Mouse (Mus musculus): ENCODE measurements around the gene Lhb.

DNA sequence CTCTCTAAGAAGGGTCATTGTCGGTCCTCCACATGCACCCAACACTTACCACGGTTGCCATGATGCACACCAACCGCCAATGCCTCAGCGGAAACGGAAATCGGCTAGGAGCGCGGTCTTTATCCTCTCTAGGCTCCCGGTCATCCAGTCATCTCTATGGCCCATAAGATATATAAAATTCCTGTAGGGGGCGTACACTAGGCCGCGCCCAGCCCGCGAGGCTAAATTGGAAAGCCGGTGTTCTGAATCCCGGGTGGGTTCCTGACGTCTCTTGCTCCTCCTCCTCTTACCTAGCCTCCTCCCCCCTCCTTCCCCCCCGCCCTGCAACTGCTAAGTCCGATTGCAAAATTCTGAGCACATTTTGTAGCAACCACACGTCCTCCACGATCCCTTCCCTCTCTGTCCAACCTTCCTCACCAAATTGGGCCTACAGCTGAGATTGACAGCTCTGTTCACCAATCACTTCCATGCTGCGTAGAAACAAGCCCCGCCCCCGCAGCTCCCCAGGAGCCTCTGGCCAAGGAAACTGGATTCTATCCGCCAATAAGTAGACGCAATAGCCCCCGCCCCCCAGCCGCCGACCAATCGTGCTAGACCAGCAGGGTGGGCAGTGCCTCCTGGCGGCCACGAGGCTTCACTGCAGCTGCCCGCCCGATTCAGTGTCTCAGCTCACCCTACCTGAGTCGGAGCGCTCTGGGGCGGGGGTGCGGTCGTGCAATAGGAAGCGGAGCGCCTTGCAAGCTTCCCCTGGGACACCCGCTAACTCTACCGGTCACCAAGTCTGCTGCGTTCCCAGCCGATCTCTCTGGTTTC lies 13.8 kb downstream of the Lhb start, which contains the start of gene Gys1:
- TF ChIP-seq POLR2A (IDR thresholded peaks at IDR 0.05; ENCODE audit: low read depth, low read length) (peak; percentile 88), CTCF (IDR thresholded peaks at IDR 0.05; ENCODE audit: borderline replicate concordance, insufficient read depth, low read length) (peak; percentile 95)
